Mouse (Mus musculus) CH12.LX (cell line): ENCODE measurements at regions not wholly inside any gene's neighbourhood (a gene's known extent, or its start where the extent isn't known, plus 50 kb on each side); places are given as distances from the start of the nearest gene placed in this dataset.

ENCODE experiments used
- CHD1 ChIP-seq: IDR thresholded peaks from 2 replicates; pipeline ENCODE4 v1.6.1; 2012; ENCODE audit warnings: low read depth, low read length, improper control_type of control experiment, inconsistent platforms
- CTCF ChIP-seq, 2 experiments: IDR thresholded peaks in 1 of 2; conservative IDR thresholded peaks in 1 of 2; 2 replicates each; pipeline ENCODE4 v1.5.1; 2011 to 2012; ENCODE audit warnings: low read depth in 2 of 2, low read length in 2 of 2, improper control_type of control experiment in 1 of 2, inconsistent platforms in 1 of 2, mild to moderate bottlenecking in 1 of 2, moderate library complexity in 1 of 2
- E2F4 ChIP-seq: IDR thresholded peaks from 2 replicates; pipeline ENCODE4 v1.6.1; 2011; ENCODE audit warnings: low read depth, low read length, improper control_type of control experiment; ENCODE audit not compliant: insufficient replicate concordance
- ELF1 ChIP-seq: IDR thresholded peaks from 2 replicates; pipeline ENCODE4 v1.6.1; 2014; ENCODE audit warnings: low read depth, mild to moderate bottlenecking, inconsistent platforms, low read length, improper control_type of control experiment
- EP300 ChIP-seq: IDR thresholded peaks from 2 replicates; pipeline ENCODE4 v1.6.1; 2011; ENCODE audit warnings: low read length, improper control_type of control experiment
- JUN ChIP-seq: IDR thresholded peaks from 2 replicates; pipeline ENCODE4 v1.6.1; 2011; ENCODE audit warnings: low read depth, mild to moderate bottlenecking, low read length, improper control_type of control experiment, moderate library complexity; ENCODE audit not compliant: insufficient read depth
- MAFK ChIP-seq: IDR thresholded peaks from 2 replicates; pipeline ENCODE4 v1.6.1; 2011; ENCODE audit warnings: low read length, improper control_type of control experiment; ENCODE audit not compliant: insufficient replicate concordance
- MYC ChIP-seq: IDR thresholded peaks from 2 replicates; pipeline ENCODE4 v1.6.1; 2011; ENCODE audit warnings: low read depth, mild to moderate bottlenecking, improper control_type of control experiment, low read length
- POLR2A ChIP-seq: IDR thresholded peaks from 2 replicates; pipeline ENCODE4 v1.6.1; 2011; ENCODE audit warnings: low read depth, mild to moderate bottlenecking, improper control_type of control experiment, low read length
- RAD21 ChIP-seq: IDR thresholded peaks from 2 replicates; pipeline ENCODE4 v1.6.1; 2011; ENCODE audit warnings: low read depth, mild to moderate bottlenecking, low read length, improper control_type of control experiment, moderate library complexity
- UBTF ChIP-seq: IDR thresholded peaks from 2 replicates; pipeline ENCODE4 v1.6.1; 2012; ENCODE audit warnings: low read depth, mild to moderate bottlenecking, inconsistent platforms, low read length, improper control_type of control experiment, moderate library complexity
- ZC3H11A ChIP-seq: IDR thresholded peaks from 2 replicates; pipeline ENCODE4 v1.6.1; 2012; ENCODE audit warnings: low read depth, mild to moderate bottlenecking, inconsistent platforms, low read length, improper control_type of control experiment
- ZNF384 ChIP-seq: IDR thresholded peaks from 2 replicates; pipeline ENCODE4 v1.6.1; 2012; ENCODE audit warnings: low read depth, low read length, improper control_type of control experiment, inconsistent platforms

DNA sequence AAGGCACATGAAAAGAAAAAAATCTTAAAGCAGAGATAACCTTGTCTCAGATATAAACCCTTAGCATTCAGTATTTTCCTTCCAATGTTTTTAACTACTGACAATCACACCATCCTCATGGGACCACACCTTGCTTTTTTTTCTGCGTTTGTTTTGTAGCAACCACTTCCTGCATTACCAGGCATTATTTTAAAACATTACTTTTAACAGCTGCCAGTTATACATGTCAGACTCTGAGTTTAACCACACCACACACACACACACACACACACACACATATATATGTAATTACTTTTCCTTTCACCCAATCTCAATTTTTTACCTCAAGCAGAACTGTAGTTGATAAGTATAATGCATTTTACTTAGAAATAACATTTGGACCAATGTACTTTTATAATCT, 128.8 kb upstream of the Atp2b1 start:
- TF ChIP-seq UBTF (no peak), ELF1 (no peak), CTCF (conservative IDR thresholded peaks at IDR 0.05 in 1 of 2, IDR thresholded peaks at IDR 0.05 in 1 of 2; ENCODE audit: low read depth in 2 of 2, low read length in 2 of 2) (no peak), MAFK (no peak), EP300 (no peak), ZC3H11A (no peak), MYC (no peak), CHD1 (no peak), POLR2A (no peak), RAD21 (no peak), E2F4 (no peak), ZNF384 (peak; percentile 39), JUN (no peak)
